Comparison of ENCODE assay signal across 23 mouse cellular contexts in the genomic region with DNA sequence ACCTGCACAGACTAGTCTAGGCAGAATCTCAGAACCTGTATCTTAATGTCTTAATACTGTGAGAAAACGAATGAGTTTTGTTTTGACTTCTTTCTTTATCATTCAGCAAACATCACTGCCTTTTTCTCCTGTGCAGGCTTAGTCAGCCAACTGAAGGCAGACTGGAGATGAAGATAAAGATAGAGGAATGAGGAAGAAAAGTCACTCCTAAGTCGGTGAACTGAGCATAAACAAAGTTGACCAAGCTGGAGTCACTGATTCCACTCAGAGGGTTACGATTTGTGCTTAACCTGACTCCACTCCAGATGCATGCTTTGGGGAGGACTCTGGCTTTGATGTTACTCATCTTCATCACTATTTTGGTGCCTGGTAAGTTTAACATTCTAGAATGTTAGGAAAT. TPM values are rescaled to one million over a fixed set of nuclear protein-coding genes. Genes with fewer than 3 reads are reported as not detected.
"Had no signal": no experiment of that assay in that cellular context is flagged by ENCODE, and none has a peak within 500 bp of the region (broad histone marks: within the 10 kb centered on the region; RNA-seq: fewer than 3 reads in every experiment).

A gene (plus strand): TSS at position 211 of the 400 bp plus-strand sequence.

- DNase-seq: kidney, adult 11 months; kidney, adult 8-10 months; kidney, postnatal 10 days; kidney, postnatal 36 days; layer of hippocampus, postnatal 36 days; liver, embryonic 13.5 days; lung, adult 2 months; lung, postnatal 14 days; right cerebral cortex, adult 18-20 months; right cerebral cortex, postnatal 25 days; spleen, adult 18-20 months; thymus, postnatal 4 days had no signal

- ATAC-seq: midbrain, embryonic 13.5 days had no signal

RNA-seq across cellular contexts. Expression of the gene that starts here (rescaled TPM):
- total RNA-seq: layer of hippocampus, adult 8-10 months; layer of hippocampus, postnatal 10 days; layer of hippocampus, postnatal 36 days; left cerebral cortex, adult 2 months; left cerebral cortex, postnatal 10 days; left cerebral cortex, postnatal 36 days; midbrain, postnatal 0 days had no signal
- polyA plus RNA-seq: intestine, embryonic 14.5 days; limb, embryonic 11.5 days; liver, adult 2 months; midbrain, embryonic 13.5 days; midbrain, postnatal 0 days; neural tube, embryonic 12.5 days had no signal
